Mouse (Mus musculus): ENCODE measurements at regions not wholly inside any gene's neighbourhood (a gene's known extent, or its start where the extent isn't known, plus 50 kb on each side); places are given as distances from the start of the nearest gene placed in this dataset.
A peak's percentile ranks its signal among the peaks of the same experiment; 100 is the strongest.
"Not testable (repeated sequence)": the region's sequence is repeated elsewhere in the genome, so short reads cannot be mapped to it uniquely, and the experiment has no call there.

GRCm38 (mm10) chr5:74825517-74826254, 123.0 kb upstream of the Lnx1 start:
- no peak for DNase-seq

- peak in 1 of 2 experiments; percentile 47 for DNase-seq
Observed at GRCm38 (mm10) chr5:74823719-74824118, 121.0 kb upstream of the Lnx1 start.

- no peak for DNase-seq
Observed at GRCm38 (mm10) chr5:74821969-74822368, 119.3 kb upstream of the Lnx1 start.

GRCm38 (mm10) chr5:74816523-74816922, 113.8 kb upstream of the Lnx1 start:
- peak; percentile 54 to 66 for DNase-seq

- peak; percentile 84 to 91 for DNase-seq
Observed at GRCm38 (mm10) chr5:74813396-74813795, 110.7 kb upstream of the Lnx1 start.

- no peak for DNase-seq
Observed at GRCm38 (mm10) chr5:74811046-74811445, 108.3 kb upstream of the Lnx1 start.

GRCm38 (mm10) chr5:74807581-74808221, 105.0 kb upstream of the Lnx1 start:
- DNase-seq: no peak

- DNase-seq: no peak
Observed at GRCm38 (mm10) chr5:74801946-74802345, 99.2 kb upstream of the Lnx1 start.

GRCm38 (mm10) chr5:74800351-74800750, 97.6 kb upstream of the Lnx1 start:
- no peak for DNase-seq

GRCm38 (mm10) chr5:74796421-74797067, 93.8 kb upstream of the Lnx1 start:
- peak in 1 of 2 experiments; percentile 67 for DNase-seq

- peak in 1 of 2 experiments; percentile 9 for DNase-seq
Observed at GRCm38 (mm10) chr5:74794726-74795125, 92.0 kb upstream of the Lnx1 start.

GRCm38 (mm10) chr5:74793431-74793830, 90.7 kb upstream of the Lnx1 start:
- peak; percentile 41 to 73 for DNase-seq

GRCm38 (mm10) chr5:74792936-74793335, 90.2 kb upstream of the Lnx1 start:
- peak in 1 of 2 experiments; percentile 23 for DNase-seq

GRCm38 (mm10) chr5:74792301-74792700, 89.6 kb upstream of the Lnx1 start:
- DNase-seq: peak; percentile 93 to 95

- DNase-seq: not testable (repeated sequence)
Observed at GRCm38 (mm10) chr5:74790501-74790900, 87.8 kb upstream of the Lnx1 start.

GRCm38 (mm10) chr5:74783906-74784305, 81.2 kb upstream of the Lnx1 start:
- DNase-seq: no peak

- DNase-seq: no peak
Observed at GRCm38 (mm10) chr5:74778076-74778465, 75.4 kb upstream of the Lnx1 start.

- DNase-seq: no peak
Observed at GRCm38 (mm10) chr5:74777381-74778075, 74.8 kb upstream of the Lnx1 start.

- no peak for DNase-seq
Observed at GRCm38 (mm10) chr5:74776081-74776480, 73.4 kb upstream of the Lnx1 start.

- DNase-seq: no peak
Observed at GRCm38 (mm10) chr5:74775596-74775995, 72.9 kb upstream of the Lnx1 start.

- peak in 1 of 2 experiments; percentile 14 for DNase-seq
Observed at GRCm38 (mm10) chr5:74773558-74774429, 71.1 kb upstream of the Lnx1 start.

GRCm38 (mm10) chr5:74771121-74771520, 68.4 kb upstream of the Lnx1 start:
- no peak for DNase-seq

Measured in kidney, postnatal 25 days (tissue).